Mouse (Mus musculus) embryo, embryonic 10.5 days (tissue): ENCODE data around the gene Stat3.

Experiments used
- DNase-seq: peaks from one replicate; pipeline ENCODE4 v3.0.0-alpha.2; 2015; ENCODE audit warnings: low spot score

Gene Stat3

GRCm38 (mm10) chr11:100939512-100940151, at the start of gene Stat3:
Gene Stat3, minus strand, starts transcription at chr11:100939540.
- DNase-seq: peak; percentile 100

GRCm38 (mm10) chr11:100988674-100989073, 49.3 kb upstream of the Stat3 start:
- no peak for DNase-seq

GRCm38 (mm10) chr11:100985607-100986006, 46.3 kb upstream of the Stat3 start:
- DNase-seq: no peak

- DNase-seq: no peak
Observed at GRCm38 (mm10) chr11:100983778-100984131, 44.4 kb upstream of the Stat3 start.

DNA sequence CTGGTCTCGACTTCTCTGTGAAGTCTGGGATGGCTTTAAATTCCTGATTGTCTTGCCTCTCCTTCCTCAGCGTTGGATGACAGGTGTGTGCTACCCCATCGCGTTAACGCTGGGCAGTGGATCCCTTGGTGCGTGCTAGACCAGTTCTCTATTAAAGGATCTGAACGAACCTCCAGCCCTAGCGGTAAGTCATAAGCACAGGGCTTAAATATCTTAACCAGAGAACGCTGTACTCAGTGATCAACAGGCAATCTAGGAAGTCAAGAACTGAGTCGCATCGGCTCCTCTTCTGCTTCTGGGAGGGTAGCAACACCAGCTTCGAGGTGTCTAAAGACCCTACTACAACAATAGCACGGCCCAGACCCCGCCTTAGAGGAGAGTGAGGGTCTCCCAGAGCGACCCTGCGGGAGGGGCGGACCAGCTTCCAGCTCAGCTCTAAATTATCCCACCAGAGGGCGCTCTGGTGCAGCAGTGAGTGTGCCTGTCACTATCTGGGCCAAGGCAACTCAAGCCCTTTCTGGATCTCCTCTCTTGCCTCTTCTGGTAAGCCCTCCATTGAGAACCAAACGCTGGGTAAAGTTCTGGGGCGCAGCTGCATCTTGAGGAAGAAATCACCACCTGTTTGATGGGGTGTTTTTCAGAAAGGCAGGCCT, 43.9 kb upstream of the Stat3 start:
- peak; percentile 93 for DNase-seq

- DNase-seq: no peak
Observed at GRCm38 (mm10) chr11:100982087-100982486, 42.7 kb upstream of the Stat3 start.

DNA sequence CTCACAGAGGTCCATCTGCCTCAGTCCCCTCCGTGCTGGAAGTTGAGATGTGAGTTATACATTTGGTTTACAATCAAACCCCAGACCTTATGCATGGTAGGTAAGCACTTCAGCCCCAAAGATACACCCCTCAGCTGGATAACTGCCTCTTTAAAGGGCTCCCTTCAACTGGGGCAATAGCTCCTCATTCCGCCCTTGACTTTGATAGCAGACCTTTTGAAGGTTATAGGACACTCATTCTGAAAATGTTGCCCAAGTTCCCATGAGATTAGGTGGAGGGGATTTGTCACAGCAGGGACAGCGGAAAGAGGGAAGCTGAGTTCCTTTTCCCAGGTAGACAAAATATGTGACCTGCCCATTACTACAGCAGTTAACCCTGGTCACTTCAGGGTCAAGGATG, 41.9 kb upstream of the Stat3 start:
- no peak for DNase-seq

- no peak for DNase-seq
Observed at GRCm38 (mm10) chr11:100980438-100980837, 41.1 kb upstream of the Stat3 start.

DNA sequence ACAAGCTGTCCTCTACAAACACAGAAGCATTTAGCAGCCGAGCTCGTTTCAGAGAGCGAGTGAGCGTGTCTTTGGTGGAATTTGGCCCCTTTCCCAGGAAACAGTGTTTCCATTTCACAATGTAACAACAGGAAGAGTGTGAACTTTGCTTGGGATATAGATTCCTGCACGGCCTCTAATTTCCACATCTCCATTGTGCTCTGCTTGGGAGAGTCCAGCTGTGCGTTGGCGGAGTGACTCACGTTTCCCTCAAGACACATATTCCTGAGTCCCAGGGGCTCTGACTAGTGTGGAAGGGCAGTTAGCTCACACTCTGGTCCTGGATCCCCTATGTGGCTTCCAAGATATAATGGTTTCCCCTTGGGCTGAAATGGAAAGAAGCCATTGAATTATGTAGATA, 40.5 kb upstream of the Stat3 start:
- DNase-seq: no peak

GRCm38 (mm10) chr11:100975241-100975640, 35.9 kb upstream of the Stat3 start:
- no peak for DNase-seq

DNA sequence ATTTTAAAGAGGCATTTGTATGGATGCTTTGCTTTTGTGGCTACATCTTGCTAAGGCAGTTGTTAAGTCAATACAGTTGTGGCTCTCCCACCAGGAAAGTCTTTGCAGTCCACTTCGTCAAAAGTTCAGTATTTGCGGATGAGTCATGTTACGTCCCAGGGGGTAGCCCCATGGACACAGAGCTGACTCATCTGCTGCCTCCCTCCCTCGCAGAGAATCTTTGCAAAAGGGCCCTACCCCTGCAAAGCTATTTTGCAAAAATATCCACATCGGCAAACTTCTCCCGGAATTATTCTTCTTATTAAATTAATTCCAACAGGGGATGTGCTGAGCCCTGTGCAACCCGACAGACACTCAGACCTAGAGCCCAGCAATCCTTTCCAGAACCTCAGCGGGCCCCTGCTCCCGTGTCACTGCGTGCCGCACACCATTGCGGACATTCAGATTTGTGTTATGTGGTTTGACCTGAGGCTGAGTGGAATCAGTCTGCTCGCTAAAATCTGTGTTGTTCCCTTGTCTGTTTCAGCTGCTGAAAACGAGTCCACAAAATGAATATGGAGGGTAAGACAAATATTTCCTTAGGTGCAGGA, 35.1 kb upstream of the Stat3 start:
- no peak for DNase-seq

- no peak for DNase-seq
Observed at GRCm38 (mm10) chr11:100973245-100973644, 33.9 kb upstream of the Stat3 start.

- DNase-seq: no peak
Observed at GRCm38 (mm10) chr11:100971455-100971854, 32.1 kb upstream of the Stat3 start.

GRCm38 (mm10) chr11:100970557-100970937, 31.2 kb upstream of the Stat3 start, which contains the start of gene Cavin1:
Gene Cavin1, minus strand, starts transcription at chr11:100970887.
- DNase-seq: peak; percentile 60

DNA sequence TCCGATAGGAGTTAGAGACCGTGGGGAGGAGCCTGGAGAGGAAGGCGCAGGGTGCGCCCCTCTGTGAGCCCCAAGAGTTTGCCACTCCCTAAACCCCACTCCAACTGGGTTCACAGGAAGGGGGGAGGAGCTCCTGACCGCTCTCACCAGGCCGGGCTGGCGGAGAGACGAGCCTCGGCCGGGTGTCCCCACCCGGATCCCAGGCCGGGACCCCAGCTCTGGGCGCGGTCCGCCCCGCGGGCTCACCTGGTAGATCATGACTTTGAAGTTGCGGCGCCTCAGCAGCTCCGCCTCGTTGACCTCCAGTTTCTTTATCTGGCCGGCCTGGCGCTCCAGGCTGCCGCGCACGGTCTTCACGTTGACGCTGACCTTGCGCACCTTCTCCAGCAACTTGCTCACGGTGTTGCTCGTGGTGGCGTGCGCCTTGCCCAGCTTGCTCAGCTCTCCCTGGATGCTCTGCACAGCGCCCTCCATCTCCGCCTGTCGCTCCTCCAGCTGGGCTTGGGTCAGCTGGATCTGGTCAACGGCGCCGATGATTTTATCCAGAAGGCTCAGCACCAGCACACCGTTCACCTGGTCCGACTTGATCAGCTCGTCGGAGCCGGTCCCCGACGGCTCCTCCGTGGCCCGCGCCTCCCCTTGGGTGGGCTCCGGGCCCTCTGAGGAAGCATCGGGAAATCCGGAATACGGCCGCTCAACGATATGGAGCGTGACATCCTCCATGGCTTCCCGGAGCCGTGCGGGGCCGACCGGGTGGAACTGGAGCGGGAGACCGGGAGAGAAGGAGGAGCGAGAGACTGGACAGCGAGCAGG, 30.6 kb upstream of the Stat3 start:
- peak; percentile 39 for DNase-seq

DNA sequence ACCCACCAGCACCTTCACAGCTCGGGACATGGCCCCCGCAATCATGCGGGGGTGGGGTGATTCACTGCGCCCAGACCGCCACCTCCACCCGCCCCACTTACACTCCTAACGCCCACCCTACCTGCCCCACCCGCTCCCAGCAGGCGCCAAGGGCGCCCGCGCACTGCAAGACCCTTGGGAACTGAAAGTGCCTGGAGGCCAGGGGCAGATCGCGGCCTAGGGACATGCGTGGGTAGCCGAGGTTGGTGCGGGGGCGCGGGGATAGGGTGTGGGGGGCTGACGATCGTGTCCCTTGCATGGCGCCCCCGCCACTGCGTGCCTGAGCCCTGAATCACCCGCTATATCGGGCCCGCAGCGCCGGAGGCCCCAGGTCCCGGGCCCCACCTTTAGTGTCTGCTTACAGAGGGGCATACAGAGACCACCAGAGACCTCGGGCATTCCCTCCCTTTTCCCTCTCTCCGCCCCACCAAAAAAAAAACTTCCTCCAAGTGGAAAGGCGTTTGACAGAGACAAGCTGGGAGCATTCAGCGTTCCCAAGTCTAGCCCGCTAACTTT, 29.9 kb upstream of the Stat3 start:
- no peak for DNase-seq

DNA sequence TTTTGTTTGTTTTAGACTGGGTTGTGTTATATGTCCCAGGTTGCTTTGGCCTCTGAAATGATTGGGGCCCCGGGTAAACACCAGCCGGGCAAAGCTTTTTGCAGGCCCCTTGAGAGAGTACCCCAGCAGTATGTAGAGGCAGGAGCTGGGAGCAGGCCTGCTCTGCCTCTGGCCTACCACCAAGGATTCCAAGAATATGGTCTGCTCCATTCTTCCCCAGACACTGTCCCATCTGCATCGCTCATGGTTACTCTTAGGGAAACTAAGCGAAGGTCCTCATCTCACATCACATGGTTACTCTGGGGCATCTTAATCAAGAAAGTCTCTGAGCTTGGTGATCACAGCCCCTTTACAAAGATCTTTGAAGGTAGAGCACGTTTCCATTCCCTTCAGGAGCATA, 29.2 kb upstream of the Stat3 start:
- DNase-seq: no peak

- no peak for DNase-seq
Observed at GRCm38 (mm10) chr11:100967881-100968420, 28.6 kb upstream of the Stat3 start.

- no peak for DNase-seq
Observed at GRCm38 (mm10) chr11:100967376-100967775, 28.0 kb upstream of the Stat3 start.

GRCm38 (mm10) chr11:100965760-100966159, 26.4 kb upstream of the Stat3 start:
- DNase-seq: no peak

GRCm38 (mm10) chr11:100964901-100965542, 25.7 kb upstream of the Stat3 start:
- no peak for DNase-seq

- no peak for DNase-seq
Observed at GRCm38 (mm10) chr11:100964180-100964579, 24.8 kb upstream of the Stat3 start.
